Mouse (Mus musculus) layer of hippocampus, adult 9-10 months (tissue): Measurements from ENCODE around the gene Prdm11.

Source experiments
- DNase-seq: peaks from one replicate; pipeline ENCODE4 v3.0.0; 2022; ENCODE audit warnings: low spot score

Gene Prdm11

GRCm38 (mm10) chr2:93045818-93046508 lies at the start of gene Prdm11:
Gene Prdm11 (minus strand): TSS chr2:93046167.
- DNase-seq, result no peak

GRCm38 (mm10) chr2:93092347-93092746 lies 46.4 kb upstream of the Prdm11 start:
- DNase-seq, result no peak

GRCm38 (mm10) chr2:93091679-93092078 lies 45.7 kb upstream of the Prdm11 start:
- DNase-seq, result no peak

DNA sequence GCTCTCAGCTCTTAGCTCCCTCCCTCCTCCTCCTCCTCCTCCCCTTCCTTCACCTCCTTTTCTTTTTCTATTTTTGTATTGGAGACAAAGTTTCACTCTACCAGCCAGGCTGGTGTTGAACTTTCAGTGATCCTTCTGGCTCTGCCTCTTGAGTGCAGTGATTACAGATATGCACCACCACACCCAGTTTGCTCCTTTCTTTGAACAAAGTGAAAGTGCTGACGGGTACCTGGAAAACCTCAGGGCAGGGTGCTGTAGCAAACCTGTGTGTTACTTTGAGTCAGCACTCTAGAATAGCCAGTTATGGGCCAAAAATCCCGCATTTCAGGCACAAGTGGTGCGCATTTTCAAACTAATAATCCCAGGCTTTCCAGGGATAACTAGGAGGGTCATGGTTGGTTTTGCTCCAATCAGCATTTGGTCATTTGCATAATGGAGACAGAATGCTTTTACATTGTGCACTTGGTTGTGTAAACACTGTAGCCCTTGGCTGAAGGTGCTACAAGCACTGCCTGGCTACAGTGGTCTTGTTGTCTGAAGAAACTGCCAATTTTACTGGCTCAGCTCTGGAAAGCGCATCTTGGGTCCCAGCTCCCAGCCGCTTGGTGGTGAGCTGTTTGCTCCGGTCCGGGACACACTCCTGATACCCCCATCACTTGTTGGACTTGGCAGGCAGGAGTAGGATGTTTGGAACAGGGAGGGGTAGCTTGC lies 43.6 kb upstream of the Prdm11 start:
- DNase-seq, result no peak

DNA sequence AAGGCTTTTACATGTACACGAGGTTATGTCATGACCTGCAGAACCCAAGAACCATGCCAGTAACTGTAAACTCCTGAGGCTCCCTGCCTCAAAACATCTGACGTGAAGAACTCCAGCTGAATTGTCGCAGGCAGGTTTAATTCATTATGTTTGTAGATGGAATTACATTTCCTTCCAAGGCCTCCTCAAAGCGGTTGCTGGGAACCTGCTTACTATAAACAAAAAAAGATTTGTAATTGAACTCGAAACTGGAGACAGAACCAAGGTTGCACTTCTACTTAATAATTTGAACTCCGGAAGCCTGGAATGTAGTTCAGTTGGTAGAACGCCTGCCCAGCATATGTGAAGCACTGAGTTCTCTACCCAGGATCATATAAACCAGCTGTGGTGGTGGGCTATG lies 42.0 kb upstream of the Prdm11 start:
- no peak for DNase-seq

- DNase-seq, result peak; percentile 42
Measured at GRCm38 (mm10) chr2:93085291-93086027, 39.5 kb upstream of the Prdm11 start.

DNA sequence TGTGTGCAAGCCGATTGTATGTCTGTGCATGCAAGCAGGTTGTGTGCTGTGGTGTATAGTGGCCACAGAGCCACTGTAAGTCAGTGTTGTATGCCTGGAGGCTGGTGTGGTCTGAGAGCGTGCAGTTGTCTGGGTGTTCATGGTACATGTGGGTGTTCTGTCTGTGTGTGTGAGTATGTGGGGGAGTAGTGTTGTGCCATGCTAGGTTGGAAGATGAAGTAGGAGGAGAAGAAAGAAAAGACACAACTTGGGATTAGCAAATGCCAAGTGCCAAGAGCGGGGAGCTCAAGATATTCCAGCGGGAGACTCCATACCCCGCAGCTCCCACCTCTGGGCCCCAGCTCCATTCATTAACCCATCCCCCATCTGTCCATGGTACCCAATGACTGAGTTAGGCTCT lies 38.5 kb upstream of the Prdm11 start:
- no peak for DNase-seq

DNA sequence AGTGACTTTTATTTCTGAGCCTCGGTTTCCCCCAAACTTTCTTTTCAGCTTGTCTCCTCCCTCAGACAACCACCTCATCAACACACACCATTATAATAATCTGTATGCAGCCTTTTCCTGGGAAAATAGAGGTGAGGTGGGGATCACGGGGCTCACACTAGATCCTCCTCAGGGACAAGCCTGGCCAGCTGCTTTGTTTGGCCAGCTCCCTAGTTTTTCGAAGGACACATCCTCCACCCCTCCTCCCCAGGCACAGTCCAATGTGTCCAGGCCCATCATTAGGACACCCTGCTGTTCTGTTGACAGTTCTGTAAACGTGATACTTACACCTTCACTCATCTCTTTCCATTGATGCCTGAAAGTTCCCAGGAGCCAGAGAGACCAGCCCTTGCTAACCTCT lies 37.4 kb upstream of the Prdm11 start:
- no peak for DNase-seq

- DNase-seq, result no peak
Measured at GRCm38 (mm10) chr2:93082846-93083245, 36.9 kb upstream of the Prdm11 start.

DNA sequence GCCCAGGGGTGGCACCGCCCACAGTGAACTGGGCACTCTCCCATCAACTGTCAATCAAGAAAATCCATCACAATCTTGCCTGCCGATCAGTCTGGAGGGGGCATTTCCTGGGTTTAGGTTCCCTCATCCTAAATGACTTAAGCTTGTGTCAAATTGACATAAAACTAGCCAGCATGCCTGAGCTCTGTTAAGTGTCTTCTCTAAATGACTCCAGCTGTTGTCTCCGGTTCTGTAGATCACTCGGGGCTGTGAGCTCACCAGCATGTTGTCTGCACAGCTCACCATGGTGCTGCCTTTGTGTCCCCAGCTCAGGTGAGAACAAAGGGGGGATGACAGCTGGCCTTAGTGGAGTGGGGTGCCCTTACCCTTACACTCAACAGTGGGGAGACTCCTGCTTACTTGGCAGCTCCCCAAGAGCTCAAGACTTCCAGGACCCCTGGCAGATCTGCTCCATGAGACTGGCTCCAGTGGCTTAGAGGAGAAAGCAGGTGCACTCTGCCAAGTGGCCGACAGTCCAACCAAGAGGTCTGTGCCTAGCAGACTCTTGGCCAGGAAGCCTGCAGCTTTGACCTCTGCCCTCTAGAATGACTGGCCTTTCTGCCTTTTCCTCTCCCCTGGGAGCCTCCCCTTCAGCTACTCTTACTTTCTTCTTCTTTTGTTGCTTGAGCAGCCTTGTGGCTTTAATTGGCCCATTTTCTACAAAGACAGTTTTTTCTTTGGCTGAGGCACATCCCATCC lies 35.1 kb upstream of the Prdm11 start:
- no peak for DNase-seq

- DNase-seq, result no peak
Measured at GRCm38 (mm10) chr2:93079394-93079793, 33.4 kb upstream of the Prdm11 start.

GRCm38 (mm10) chr2:93076578-93076955 lies 30.6 kb upstream of the Prdm11 start:
- no peak for DNase-seq

- DNase-seq, result no peak
Measured at GRCm38 (mm10) chr2:93075738-93076577, 30.0 kb upstream of the Prdm11 start.

GRCm38 (mm10) chr2:93071656-93072055 lies 25.7 kb upstream of the Prdm11 start:
- no peak for DNase-seq

GRCm38 (mm10) chr2:93068942-93069341 lies 23.0 kb upstream of the Prdm11 start:
- no peak for DNase-seq

DNA sequence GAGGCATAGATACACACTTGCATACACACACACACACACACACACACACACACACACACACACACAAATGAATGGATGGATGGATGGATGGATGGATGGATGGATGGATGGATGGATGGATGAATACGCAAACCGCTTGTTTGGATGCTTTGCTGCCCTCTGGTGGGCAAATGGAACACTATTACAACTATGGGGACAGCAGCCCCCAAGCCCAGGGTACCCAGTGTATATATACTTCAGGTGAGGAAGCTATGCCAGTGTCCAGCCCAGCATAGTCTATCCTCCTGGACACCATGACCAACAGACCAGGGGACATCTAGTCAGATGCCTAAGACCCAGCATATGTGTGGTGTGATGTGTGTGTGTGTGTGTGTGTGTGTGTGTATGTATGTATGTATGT lies 17.4 kb upstream of the Prdm11 start:
- no peak for DNase-seq

- DNase-seq, result no peak
Measured at GRCm38 (mm10) chr2:93051873-93052272, 5.9 kb upstream of the Prdm11 start.

DNA sequence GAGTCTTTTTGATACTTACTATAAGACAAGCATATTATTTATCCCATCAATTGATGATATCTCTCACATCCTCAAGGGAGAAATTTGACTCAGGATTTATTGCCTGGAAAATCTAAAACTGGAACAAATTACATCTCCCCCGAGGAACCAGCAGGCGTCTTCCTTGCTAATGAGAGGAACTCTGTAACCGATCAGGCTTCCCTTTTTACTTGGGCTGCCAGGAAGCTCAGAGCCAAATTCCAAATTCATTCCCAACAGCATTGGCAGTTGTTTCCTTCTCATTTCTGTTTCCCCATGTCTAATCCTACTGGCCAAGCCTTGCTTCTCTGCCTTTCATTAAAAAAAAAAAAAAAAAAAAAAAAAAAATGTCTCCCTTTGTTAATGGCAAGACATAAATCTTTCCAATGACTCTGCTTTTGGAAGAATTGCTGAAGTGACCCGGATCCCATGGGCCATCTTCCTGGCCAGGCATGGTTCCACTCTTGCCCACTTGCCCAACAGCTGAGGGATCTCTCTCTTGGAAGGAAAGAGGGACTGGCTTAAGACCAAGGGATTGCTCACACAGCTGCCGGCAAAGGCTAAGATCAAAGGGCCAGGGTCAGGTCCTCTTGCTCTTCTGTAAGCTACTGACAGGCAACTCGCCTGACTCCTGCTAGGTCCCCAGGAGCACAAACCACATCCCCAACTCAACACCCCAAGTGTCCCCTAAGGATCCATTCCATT lies 2.8 kb upstream of the Prdm11 start:
- no peak for DNase-seq

GRCm38 (mm10) chr2:93047491-93048050 lies 1.6 kb upstream of the Prdm11 start:
- no peak for DNase-seq

- no peak for DNase-seq
Measured at GRCm38 (mm10) chr2:93047036-93047435, 1.1 kb upstream of the Prdm11 start.

DNA sequence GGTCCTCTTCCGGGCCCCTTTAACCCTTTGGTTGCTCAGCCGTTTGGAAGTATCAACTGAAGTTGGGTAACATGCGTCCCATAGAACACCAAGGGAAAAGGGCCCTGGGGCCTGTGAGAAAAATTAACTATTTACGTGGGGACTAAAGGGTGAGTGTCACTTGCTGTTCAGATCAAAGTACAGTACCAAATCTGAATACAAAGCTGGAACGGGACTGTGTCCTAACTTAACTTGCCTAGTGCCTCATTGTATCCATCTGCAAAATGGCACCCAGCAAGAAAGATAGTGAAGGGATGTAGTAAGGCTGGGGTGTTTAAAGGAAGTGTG lies 505 bp upstream of the Prdm11 start:
- no peak for DNase-seq
